Mouse (Mus musculus) intestine, postnatal 0 days (tissue): ENCODE results near the gene Gm3327. TPM values are rescaled to one million over a fixed set of nuclear protein-coding genes. Genes with fewer than 3 reads are reported as not detected.

Experiments
- ATAC-seq: fragments of 200-750 bp; cut with Nextera tagmentation; 2 replicates; pipeline ENCODE4 v1.8.0; 2017; ENCODE audit warnings: mild to moderate bottlenecking, moderate TSS enrichment, moderate library complexity
- H3K27ac ChIP-seq: fragments of 300-500 bp; sonication (generic); 2 replicates; pipeline ENCODE4 v1.5.1; 2014; ENCODE audit warnings: mild to moderate bottlenecking, low read depth, low read length, moderate library complexity
- H3K27me3 ChIP-seq: fragments of 300-500 bp; sonication (generic); replicated peaks from 2 replicates; pipeline ENCODE4 v1.6.1; 2014; ENCODE audit warnings: low read length, mixed read lengths; ENCODE audit not compliant: control insufficient read depth, insufficient read depth
- H3K36me3 ChIP-seq: fragments of 300-500 bp; sonication (generic); 2 replicates; pipeline ENCODE4 v1.6.1; 2014; ENCODE audit warnings: mild to moderate bottlenecking, moderate library complexity; ENCODE audit not compliant: control insufficient read depth, insufficient read depth
- H3K4me1 ChIP-seq: fragments of 300-500 bp; sonication (generic); replicated peaks from 2 replicates; pipeline ENCODE4 v1.6.1; 2014; ENCODE audit warnings: antibody characterized with exemption, low read length, mixed read lengths; ENCODE audit not compliant: control insufficient read depth, insufficient read depth
- H3K4me2 ChIP-seq: fragments of 300-500 bp; sonication (generic); replicated peaks from 2 replicates; pipeline ENCODE4 v1.6.1; 2014; ENCODE audit warnings: low read depth, mild to moderate bottlenecking, moderate library complexity
- H3K4me3 ChIP-seq: fragments of 300-500 bp; sonication (generic); 2 replicates; pipeline ENCODE4 v1.5.1; 2014; ENCODE audit warnings: low read depth, low read length
- H3K9ac ChIP-seq: fragments of 300-500 bp; sonication (generic); 2 replicates; pipeline ENCODE4 v1.6.1; 2014; ENCODE audit warnings: mild to moderate bottlenecking, low read depth, low read length
- H3K9me3 ChIP-seq: fragments of 300-500 bp; sonication (generic); 2 replicates; pipeline ENCODE4 v1.6.1; 2016; ENCODE audit warnings: mixed run types; ENCODE audit not compliant: control insufficient read depth
- CTCF ChIP-seq: sonication (generic); IDR thresholded peaks from 2 replicates; pipeline ENCODE4 v1.5.1; 2016; ENCODE audit warnings: low read depth, mild to moderate bottlenecking, control low read depth, antibody characterized with exemption, moderate library complexity
- polyA plus RNA-seq: library from polyadenylated mRNA; unstranded; fragments of >200 nt; fragmentation: Nextera tagmentation; extraction: Ambion mirVana; gene quantifications from 2 replicates; pipeline ENCODE4 v1.2.1, GENCODE M21; 2015

Gm3327 gene
- polyA plus RNA-seq, 1 experiment from 2014 or later = not detected

GRCm38 (mm10) chr14:44110981-44111380 is 12.7 kb upstream of the Gm3327 start:
- ATAC-seq = no peak
- Histone ChIP-seq H3K4me3 (no peak overlapping the region), H3K4me2 (no peak overlapping the region)

More at GRCm38 (mm10) chr14:44110981-44111380, 12.7 kb upstream of the Gm3327 start:
- Histone ChIP-seq H3K27ac (no peak overlapping the region), H3K9ac (no peak overlapping the region), H3K27me3 (no peaks in the 10 kb centered on the region), H3K9me3 (no peaks in the 10 kb centered on the region), H3K4me1 (no peaks in the 10 kb centered on the region), H3K36me3 (no peaks in the 10 kb centered on the region)
- no peak for TF ChIP-seq CTCF

Other genes with a start within 250 kb of the Gm3327 start
- gene Ear1, start 248.3 kb upstream of the Gm3327 start, polyA plus RNA-seq = not detected in 2 replicates
- not detected in 2 replicates for gene Ear10, start 200.3 kb upstream of the Gm3327 start, polyA plus RNA-seq
- gene Gm8113, start 198.5 kb upstream of the Gm3327 start, polyA plus RNA-seq = 2.6 and 3.5 TPM in 2 replicates
- not detected in 2 replicates for gene Ang5, start 166.8 kb upstream of the Gm3327 start, polyA plus RNA-seq
- gene Ang6, start 121.6 kb upstream of the Gm3327 start, polyA plus RNA-seq = not detected in 2 replicates
- gene Ear2, start 21.2 kb upstream of the Gm3327 start, polyA plus RNA-seq = 0.22 TPM in 2 replicates
- gene Gm8212, start 73.8 kb downstream of the Gm3327 start, polyA plus RNA-seq = not detected in 2 replicates
- not detected in 2 replicates for gene 4930503E14Rik, start 89.4 kb downstream of the Gm3327 start, polyA plus RNA-seq
- gene Gm8220, start 161.7 kb downstream of the Gm3327 start, polyA plus RNA-seq = not detected in 2 replicates
- not detected in 2 replicates for gene Gm5930, start 214.7 kb downstream of the Gm3327 start, polyA plus RNA-seq
- gene Gm8229, start 241.5 kb downstream of the Gm3327 start, polyA plus RNA-seq = not detected in 2 replicates